Mouse (Mus musculus): ENCODE results near the gene Clasrp. TPM values are rescaled to one million over a fixed set of nuclear protein-coding genes. Genes with fewer than 3 reads are reported as not detected.
A peak's percentile ranks its signal among the peaks of the same experiment; 100 is the strongest.

Clasrp gene
- polyA plus RNA-seq, 1 experiment from 2014 or later: 19.0 TPM

GRCm38 (mm10) chr7:19558965-19559364 lies 45.3 kb downstream of the Clasrp start:
- ATAC-seq (ENCODE audit: low FRiP score, low TSS enrichment) (no peak), DNase-seq (ENCODE audit: low spot score) (no peak)
- H3K4me1 ChIP-seq (replicated peaks; ENCODE audit: control insufficient read depth, insufficient read depth): peaks cover 15% of the 10 kb centered on the region
- no peaks in the 10 kb centered on the region for H3K27me3 ChIP-seq (ENCODE audit: control insufficient read depth, insufficient read depth, low read length)
- peak; percentile 66 for TF ChIP-seq CTCF (IDR thresholded peaks at IDR 0.05; ENCODE audit: low read depth)
- TF ChIP-seq EP300 (optimal IDR thresholded peaks at IDR 0.05): no peak
- WGBS: 39% methylated on average over 2 of the region's 2 CpGs
- H3K27ac ChIP-seq (replicated peaks): no peak overlapping the region
- H3K4me3 ChIP-seq (ENCODE audit: low read depth, low read length): no peak overlapping the region
- H3K36me3 ChIP-seq (ENCODE audit: control insufficient read depth, insufficient read depth, low read length): no peaks in the 10 kb centered on the region
- no peak overlapping the region for H3K9ac ChIP-seq (ENCODE audit: low read length)
- H3K4me2 ChIP-seq (replicated peaks; ENCODE audit: low read depth): peak overlapping the region; percentile 20
- no peaks in the 10 kb centered on the region for H3K9me3 ChIP-seq (ENCODE audit: control insufficient read depth, low read length)

DNA sequence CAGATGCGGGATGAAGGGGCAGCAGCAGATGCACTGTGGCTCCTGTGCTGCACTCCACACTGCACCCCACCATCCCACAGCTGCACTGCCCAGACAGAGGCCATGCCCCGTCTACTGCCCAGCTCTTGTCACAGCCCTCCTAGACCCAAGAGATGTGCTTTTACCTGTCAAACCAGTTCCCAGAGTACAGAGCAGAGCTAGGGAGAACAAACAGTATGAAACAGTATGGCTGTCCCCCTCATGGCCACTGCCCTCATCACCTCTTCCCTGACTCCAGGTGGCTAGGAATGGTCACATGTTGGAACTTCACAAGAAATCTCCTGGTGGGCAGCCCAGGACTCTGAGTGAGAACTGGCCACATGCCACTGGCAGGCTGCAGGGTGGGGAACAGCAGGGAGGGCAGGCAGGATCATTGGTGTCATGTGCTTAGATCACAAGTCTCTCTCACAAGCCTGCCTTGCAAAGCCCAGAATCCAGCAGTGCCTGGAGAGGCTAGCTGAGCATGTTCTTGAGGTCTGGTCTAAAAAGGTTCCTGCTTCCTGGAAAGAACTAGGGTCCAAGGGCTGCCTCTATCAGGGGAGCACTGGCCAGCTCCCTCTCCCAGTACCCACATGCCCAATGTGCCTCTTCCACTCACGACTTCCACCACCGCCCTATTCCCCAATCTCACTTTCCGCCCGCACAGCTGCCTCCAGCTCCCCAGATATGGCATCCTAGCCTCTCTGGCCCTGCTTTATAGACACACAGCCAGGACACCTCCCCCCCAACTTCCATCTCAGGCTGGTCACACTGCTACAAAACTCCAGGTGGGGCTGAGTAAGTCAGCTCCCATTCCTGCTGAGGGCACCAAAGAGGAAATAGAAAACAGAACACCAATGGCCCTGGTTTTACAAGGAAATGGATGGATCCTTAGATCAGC lies 46.0 kb downstream of the Clasrp start:
- no peaks in the 10 kb centered on the region for H3K9me3 ChIP-seq (ENCODE audit: control insufficient read depth, low read length)
- DNase-seq (ENCODE audit: low spot score): no peak
- no peak overlapping the region for H3K4me3 ChIP-seq (ENCODE audit: low read depth, low read length)
- peak; percentile 27; the same call in 1 of the 2 replicates for ATAC-seq (ENCODE audit: low FRiP score, low TSS enrichment)
- H3K4me2 ChIP-seq (replicated peaks; ENCODE audit: low read depth): peak overlapping the region; percentile 20
- WGBS: 81% methylated on average over 6 of the region's 6 CpGs
- H3K27me3 ChIP-seq (ENCODE audit: control insufficient read depth, insufficient read depth, low read length): no peaks in the 10 kb centered on the region
- H3K4me1 ChIP-seq (replicated peaks; ENCODE audit: control insufficient read depth, insufficient read depth): peaks cover 15% of the 10 kb centered on the region
- H3K9ac ChIP-seq (ENCODE audit: low read length): no peak overlapping the region
- TF ChIP-seq EP300 (optimal IDR thresholded peaks at IDR 0.05) (no peak), CTCF (IDR thresholded peaks at IDR 0.05; ENCODE audit: low read depth) (no peak)
- H3K27ac ChIP-seq (replicated peaks): peak overlapping the region; percentile 36; the same call in 1 of the 2 replicates
- H3K36me3 ChIP-seq (ENCODE audit: control insufficient read depth, insufficient read depth, low read length): peaks cover 3% of the 10 kb centered on the region; the same call in 1 of the 2 replicates

DNA sequence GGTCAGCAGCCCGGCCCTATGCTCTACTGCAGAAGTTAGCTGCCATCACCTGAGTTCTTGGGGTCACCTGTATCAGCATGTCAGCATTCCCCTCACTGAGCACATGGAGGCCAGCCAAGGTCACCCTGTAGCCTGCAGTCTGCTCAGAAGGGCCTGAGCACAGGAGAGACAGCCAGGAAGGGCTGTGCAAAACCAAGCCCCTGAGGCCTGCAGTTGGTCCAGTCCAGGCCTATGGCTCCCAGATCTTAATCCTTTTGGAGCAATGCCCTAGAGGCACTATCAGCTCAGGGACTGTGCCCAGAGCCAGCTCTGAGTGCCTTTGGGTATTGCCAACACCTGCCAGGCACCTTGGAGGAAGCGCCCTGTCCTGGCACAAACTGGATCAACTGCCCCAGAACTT lies 47.2 kb downstream of the Clasrp start:
- H3K27ac ChIP-seq (replicated peaks): no peak overlapping the region; the same call in 1 of the 2 replicates
- no peak for DNase-seq (ENCODE audit: low spot score)
- peaks cover 13% of the 10 kb centered on the region for H3K4me1 ChIP-seq (replicated peaks; ENCODE audit: control insufficient read depth, insufficient read depth)
- H3K27me3 ChIP-seq (ENCODE audit: control insufficient read depth, insufficient read depth, low read length): no peaks in the 10 kb centered on the region
- H3K36me3 ChIP-seq (ENCODE audit: control insufficient read depth, insufficient read depth, low read length): peaks cover 6% of the 10 kb centered on the region; the same call in 1 of the 2 replicates
- no peaks in the 10 kb centered on the region for H3K9me3 ChIP-seq (ENCODE audit: control insufficient read depth, low read length)
- no peak overlapping the region for H3K4me2 ChIP-seq (replicated peaks; ENCODE audit: low read depth)
- ATAC-seq (ENCODE audit: low FRiP score, low TSS enrichment): no peak
- 89% methylated on average over 2 of the region's 2 CpGs for WGBS
- H3K9ac ChIP-seq (ENCODE audit: low read length): no peak overlapping the region
- no peak overlapping the region for H3K4me3 ChIP-seq (ENCODE audit: low read depth, low read length)
- TF ChIP-seq CTCF (IDR thresholded peaks at IDR 0.05; ENCODE audit: low read depth): no peak
- TF ChIP-seq EP300 (optimal IDR thresholded peaks at IDR 0.05): no peak

- no peak overlapping the region for H3K4me3 ChIP-seq (ENCODE audit: low read depth, low read length)
- H3K4me1 ChIP-seq (replicated peaks; ENCODE audit: control insufficient read depth, insufficient read depth): peaks cover 4% of the 10 kb centered on the region
- ATAC-seq (ENCODE audit: low FRiP score, low TSS enrichment) (no peak), DNase-seq (ENCODE audit: low spot score) (no peak)
- H3K36me3 ChIP-seq (ENCODE audit: control insufficient read depth, insufficient read depth, low read length): peaks cover 6% of the 10 kb centered on the region; the same call in 1 of the 2 replicates
- H3K27ac ChIP-seq (replicated peaks): no peak overlapping the region
- H3K9me3 ChIP-seq (ENCODE audit: control insufficient read depth, low read length): no peaks in the 10 kb centered on the region
- 87% methylated on average over 1 of the region's 1 CpGs for WGBS
- no peak overlapping the region for H3K4me2 ChIP-seq (replicated peaks; ENCODE audit: low read depth)
- H3K27me3 ChIP-seq (ENCODE audit: control insufficient read depth, insufficient read depth, low read length): no peaks in the 10 kb centered on the region
- H3K9ac ChIP-seq (ENCODE audit: low read length): no peak overlapping the region
- no peak for TF ChIP-seq CTCF (IDR thresholded peaks at IDR 0.05; ENCODE audit: low read depth)
- no peak for TF ChIP-seq EP300 (optimal IDR thresholded peaks at IDR 0.05)
Measured at GRCm38 (mm10) chr7:19554168-19554567, 50.1 kb downstream of the Clasrp start.

GRCm38 (mm10) chr7:19552443-19552842 lies 51.8 kb downstream of the Clasrp start:
- H3K9ac ChIP-seq (ENCODE audit: low read length): peak overlapping the region; percentile 23; the same call in 1 of the 2 replicates
- no peak overlapping the region for H3K4me3 ChIP-seq (ENCODE audit: low read depth, low read length)
- WGBS: 35% methylated on average over 2 of the region's 2 CpGs
- no peak overlapping the region for H3K27ac ChIP-seq (replicated peaks)
- DNase-seq (ENCODE audit: low spot score): peak; percentile 61
- H3K27me3 ChIP-seq (ENCODE audit: control insufficient read depth, insufficient read depth, low read length): no peaks in the 10 kb centered on the region
- H3K4me1 ChIP-seq (replicated peaks; ENCODE audit: control insufficient read depth, insufficient read depth): peaks cover 3% of the 10 kb centered on the region; the same call in 1 of the 2 replicates
- H3K36me3 ChIP-seq (ENCODE audit: control insufficient read depth, insufficient read depth, low read length): peaks cover 6% of the 10 kb centered on the region; the same call in 1 of the 2 replicates
- TF ChIP-seq EP300 (optimal IDR thresholded peaks at IDR 0.05) (no peak), CTCF (IDR thresholded peaks at IDR 0.05; ENCODE audit: low read depth) (no peak)
- peak; percentile 72 for ATAC-seq (ENCODE audit: low FRiP score, low TSS enrichment)
- H3K9me3 ChIP-seq (ENCODE audit: control insufficient read depth, low read length): no peaks in the 10 kb centered on the region
- H3K4me2 ChIP-seq (replicated peaks; ENCODE audit: low read depth): no peak overlapping the region

DNA sequence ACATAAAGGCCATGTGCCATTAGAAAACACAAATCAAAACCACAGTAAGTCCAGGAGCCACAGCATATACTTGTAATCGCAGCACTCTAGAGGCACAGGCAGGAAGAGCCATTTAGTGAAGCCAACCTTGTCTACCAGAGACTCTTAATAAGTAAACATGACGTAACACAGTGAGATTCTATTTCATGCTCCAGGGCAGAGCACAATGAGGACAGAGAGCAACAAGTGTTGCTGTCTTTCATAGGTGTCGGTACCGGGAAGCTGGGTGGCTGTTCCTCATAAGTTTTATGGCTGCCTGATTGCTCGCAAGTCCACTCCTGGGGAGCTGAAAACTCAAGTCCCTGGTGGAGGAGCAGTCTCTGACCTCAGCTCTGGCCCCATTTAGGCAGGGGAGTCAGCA lies 52.7 kb downstream of the Clasrp start:
- no peak overlapping the region for H3K4me3 ChIP-seq (ENCODE audit: low read depth, low read length)
- no peak overlapping the region for H3K9ac ChIP-seq (ENCODE audit: low read length)
- ATAC-seq (ENCODE audit: low FRiP score, low TSS enrichment) (no peak), DNase-seq (ENCODE audit: low spot score) (no peak)
- H3K4me1 ChIP-seq (replicated peaks; ENCODE audit: control insufficient read depth, insufficient read depth): no peaks in the 10 kb centered on the region
- H3K4me2 ChIP-seq (replicated peaks; ENCODE audit: low read depth): no peak overlapping the region
- TF ChIP-seq EP300 (optimal IDR thresholded peaks at IDR 0.05) (no peak), CTCF (IDR thresholded peaks at IDR 0.05; ENCODE audit: low read depth) (no peak)
- H3K27me3 ChIP-seq (ENCODE audit: control insufficient read depth, insufficient read depth, low read length): no peaks in the 10 kb centered on the region
- no peak overlapping the region for H3K27ac ChIP-seq (replicated peaks)
- H3K9me3 ChIP-seq (ENCODE audit: control insufficient read depth, low read length): no peaks in the 10 kb centered on the region
- WGBS: 71% methylated on average over 5 of the region's 5 CpGs
- H3K36me3 ChIP-seq (ENCODE audit: control insufficient read depth, insufficient read depth, low read length): peaks cover 6% of the 10 kb centered on the region; the same call in 1 of the 2 replicates
